Mouse (Mus musculus): Measurements from ENCODE around the gene Obp2a.
"Not testable (repeated sequence)": the region's sequence is repeated elsewhere in the genome, so short reads cannot be mapped to it uniquely, and the experiment has no call there.

GRCm38 (mm10) chr2:25709791-25710190 is 9.9 kb downstream of the Obp2a start:
- not testable (repeated sequence) for TF ChIP-seq CTCF (IDR thresholded peaks at IDR 0.05; ENCODE audit: control insufficient read depth, insufficient read depth, insufficient replicate concordance, low read depth, low read length); POLR2A (IDR thresholded peaks at IDR 0.05; ENCODE audit: control insufficient read depth, low read depth, low read length)

Data from testis, adult 2 months (tissue).